Mouse (Mus musculus): Measurements from ENCODE around the gene Dnajb14. TPM values are rescaled to one million over a fixed set of nuclear protein-coding genes. Genes with fewer than 3 reads are reported as not detected.
A peak's percentile ranks its signal among the peaks of the same experiment; 100 is the strongest.

The Dnajb14 gene
- polyA plus RNA-seq, 1 experiment = 12.1 TPM

DNA sequence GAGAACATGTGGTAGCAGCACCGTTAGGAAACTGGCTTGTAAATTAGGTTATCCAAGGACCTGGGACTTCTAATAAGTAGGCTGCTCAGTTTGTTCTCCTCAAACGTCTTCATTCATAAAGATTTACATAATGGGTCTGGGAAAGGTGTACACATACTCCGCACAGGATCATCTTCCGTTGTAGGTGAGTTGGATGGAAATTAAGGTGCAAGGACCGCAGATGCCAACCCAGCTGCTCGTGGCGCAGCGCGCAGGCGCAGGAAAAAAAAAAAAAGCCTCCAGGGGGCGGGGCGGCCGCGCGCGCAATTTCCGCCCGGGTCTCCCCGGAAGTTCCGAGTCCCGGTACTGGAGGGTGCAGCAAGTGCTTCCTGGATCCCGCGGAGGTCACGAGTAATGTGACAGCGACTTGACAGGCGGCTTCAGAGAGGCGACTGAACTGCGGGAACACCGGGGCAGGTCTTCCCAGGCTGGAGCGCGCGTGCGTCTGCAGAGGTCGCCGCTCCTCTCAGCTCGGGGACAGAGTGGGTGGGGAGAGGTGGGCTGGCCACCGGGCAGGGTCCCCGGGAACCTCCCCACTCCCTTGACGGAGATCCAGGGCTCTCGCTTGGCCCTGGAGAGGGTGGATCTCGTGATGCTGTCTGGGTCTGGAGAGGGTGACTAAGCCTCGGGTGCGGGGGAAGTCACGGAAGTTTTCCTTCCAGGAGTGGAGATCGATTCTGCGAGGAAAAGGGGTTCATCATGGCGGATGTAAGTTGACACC lies 50.9 kb downstream of the Dnajb14 start, which contains the start of gene Lamtor3:
Lamtor3 (plus strand) TSS at position 335 of the 760 bp plus-strand sequence.
- peak; percentile 96 for DNase-seq (ENCODE audit: low read depth)
- TF ChIP-seq CTCF (IDR thresholded peaks at IDR 0.05; ENCODE audit: borderline replicate concordance, extremely low read depth, insufficient read depth, insufficient read length) (no peak), POLR2A (IDR thresholded peaks at IDR 0.05; ENCODE audit: borderline replicate concordance, extremely low read depth, insufficient read depth, insufficient read length, poor library complexity, severe bottlenecking) (peak; percentile 30; the same call in 1 of the 2 replicates)

DNA sequence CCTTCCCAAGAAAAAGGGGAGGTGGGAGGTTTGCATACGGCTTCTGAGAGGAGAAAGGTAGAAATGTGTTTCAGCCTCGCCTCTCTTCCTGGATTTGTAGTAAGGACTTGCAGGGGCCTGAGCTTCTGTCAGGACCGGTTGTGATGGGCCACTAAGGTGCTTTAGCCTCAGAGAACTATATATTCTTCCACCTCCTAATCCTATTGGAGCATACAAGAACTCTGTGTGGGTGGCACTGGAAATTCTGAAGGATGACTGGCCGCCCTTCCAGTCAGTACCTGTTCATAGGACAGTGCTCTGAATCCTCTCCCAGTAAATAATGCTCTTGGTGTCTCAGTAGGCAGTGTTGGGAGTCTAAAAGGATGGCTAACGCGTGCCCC lies 51.4 kb downstream of the Dnajb14 start:
- DNase-seq (ENCODE audit: low read depth) = peak; percentile 38
- TF ChIP-seq CTCF (IDR thresholded peaks at IDR 0.05; ENCODE audit: borderline replicate concordance, extremely low read depth, insufficient read depth, insufficient read length) (no peak), POLR2A (IDR thresholded peaks at IDR 0.05; ENCODE audit: borderline replicate concordance, extremely low read depth, insufficient read depth, insufficient read length, poor library complexity, severe bottlenecking) (no peak)

DNA sequence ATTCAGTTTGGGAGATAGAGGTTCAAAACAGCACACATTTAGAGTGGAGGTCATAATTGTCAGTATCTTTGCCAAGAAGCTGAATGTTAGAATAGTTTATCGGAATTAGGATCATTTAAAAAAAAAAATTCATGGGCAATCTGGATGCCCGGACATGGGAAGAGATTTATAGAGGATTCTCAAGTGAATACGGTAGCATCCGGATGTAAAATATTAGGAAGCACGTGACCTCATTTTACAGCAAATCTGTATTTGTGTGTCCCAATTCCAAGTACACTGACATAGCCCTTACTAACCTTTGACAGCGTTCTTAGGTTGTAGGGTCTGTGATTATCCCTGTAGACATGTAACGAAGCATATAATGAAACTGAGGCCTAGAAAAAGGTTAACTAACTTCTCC lies 51.9 kb downstream of the Dnajb14 start:
- TF ChIP-seq POLR2A (IDR thresholded peaks at IDR 0.05; ENCODE audit: borderline replicate concordance, extremely low read depth, insufficient read depth, insufficient read length, poor library complexity, severe bottlenecking) = no peak
- TF ChIP-seq CTCF (IDR thresholded peaks at IDR 0.05; ENCODE audit: borderline replicate concordance, extremely low read depth, insufficient read depth, insufficient read length) = no peak
- DNase-seq (ENCODE audit: low read depth) = no peak

DNA sequence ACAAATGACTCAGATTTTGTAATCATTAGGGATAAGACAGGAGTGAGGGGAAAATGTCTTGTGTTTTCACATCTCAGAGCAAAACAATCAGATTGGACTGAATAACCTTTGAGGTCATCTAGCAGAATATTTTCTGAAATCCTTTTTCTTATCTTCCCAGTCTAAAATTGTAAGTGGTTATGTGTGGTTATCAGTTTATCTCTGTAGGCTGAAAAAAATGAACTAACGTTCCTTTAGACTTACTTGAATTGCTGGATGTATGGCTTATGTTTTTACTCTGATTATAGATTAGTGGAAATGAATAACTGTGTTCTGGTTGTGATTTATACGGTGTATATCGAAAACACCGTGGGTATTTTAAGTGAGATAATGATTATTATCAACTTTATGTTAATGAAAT lies 53.1 kb downstream of the Dnajb14 start:
- TF ChIP-seq CTCF (IDR thresholded peaks at IDR 0.05; ENCODE audit: borderline replicate concordance, extremely low read depth, insufficient read depth, insufficient read length) (no peak), POLR2A (IDR thresholded peaks at IDR 0.05; ENCODE audit: borderline replicate concordance, extremely low read depth, insufficient read depth, insufficient read length, poor library complexity, severe bottlenecking) (no peak)
- DNase-seq (ENCODE audit: low read depth) = no peak

DNA sequence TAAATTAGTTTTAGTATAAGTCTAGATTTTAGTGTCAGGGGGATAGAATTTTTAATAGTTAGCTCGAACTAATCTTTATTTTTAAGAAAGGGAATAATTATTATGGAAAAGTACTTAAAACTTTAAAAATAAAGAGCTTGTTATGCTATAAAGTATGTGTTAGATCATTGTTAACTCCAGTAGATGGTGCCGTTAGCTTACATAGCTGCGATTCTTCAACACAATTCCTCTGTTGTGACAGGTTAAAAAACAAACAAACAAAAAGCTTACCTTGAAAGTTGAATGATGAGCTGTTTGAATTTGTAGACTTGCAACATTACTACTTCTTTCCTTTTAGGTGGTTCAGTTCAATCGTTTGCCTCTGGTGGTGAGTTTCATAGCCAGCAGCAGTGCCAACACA lies 59.5 kb downstream of the Dnajb14 start:
- DNase-seq (ENCODE audit: low read depth) = peak; percentile 12
- no peak for TF ChIP-seq POLR2A (IDR thresholded peaks at IDR 0.05; ENCODE audit: borderline replicate concordance, extremely low read depth, insufficient read depth, insufficient read length, poor library complexity, severe bottlenecking)
- no peak for TF ChIP-seq CTCF (IDR thresholded peaks at IDR 0.05; ENCODE audit: borderline replicate concordance, extremely low read depth, insufficient read depth, insufficient read length)

DNA sequence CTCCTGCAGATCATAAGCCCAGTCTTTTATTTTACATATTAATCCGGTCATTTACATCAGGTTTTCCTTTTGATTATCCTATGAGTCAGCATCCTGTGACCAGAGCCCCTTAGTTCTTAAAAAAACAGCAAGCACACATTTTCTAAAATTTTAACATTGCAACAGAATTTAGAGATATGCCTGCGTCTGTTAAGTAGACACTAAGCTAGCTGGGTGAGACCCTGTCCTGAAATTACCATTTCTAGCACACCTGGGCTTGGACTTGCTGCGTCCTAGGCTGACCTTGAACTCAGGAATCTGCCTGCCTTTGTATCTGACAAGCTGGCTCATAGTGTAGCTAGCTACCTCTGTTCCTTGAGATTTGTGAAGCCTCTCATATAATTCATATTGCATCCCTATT lies 62.5 kb downstream of the Dnajb14 start:
- TF ChIP-seq POLR2A (IDR thresholded peaks at IDR 0.05; ENCODE audit: borderline replicate concordance, extremely low read depth, insufficient read depth, insufficient read length, poor library complexity, severe bottlenecking) (no peak), CTCF (IDR thresholded peaks at IDR 0.05; ENCODE audit: borderline replicate concordance, extremely low read depth, insufficient read depth, insufficient read length) (no peak)
- DNase-seq (ENCODE audit: low read depth) = no peak

DNA sequence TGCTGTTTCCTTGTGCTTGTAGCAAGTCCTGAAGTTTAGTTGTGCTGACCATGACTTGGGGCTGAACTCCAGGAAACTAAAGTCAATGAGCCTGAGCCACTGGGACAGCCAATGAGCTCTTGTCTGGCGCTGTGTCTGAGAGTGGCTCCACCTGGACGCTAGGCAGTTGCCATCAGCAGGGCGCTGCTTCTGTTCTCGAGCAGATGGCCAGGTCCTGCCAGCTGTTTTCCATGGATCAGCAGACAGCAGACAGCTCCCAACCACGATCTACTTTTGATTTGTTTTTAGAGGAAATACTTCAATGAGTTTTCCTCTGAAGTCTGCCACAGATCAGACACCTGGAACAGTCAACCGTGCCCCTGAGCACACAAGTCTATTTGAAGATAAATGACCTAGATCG lies 65.3 kb downstream of the Dnajb14 start:
- DNase-seq (ENCODE audit: low read depth) = peak; percentile 7
- no peak for TF ChIP-seq CTCF (IDR thresholded peaks at IDR 0.05; ENCODE audit: borderline replicate concordance, extremely low read depth, insufficient read depth, insufficient read length)
- TF ChIP-seq POLR2A (IDR thresholded peaks at IDR 0.05; ENCODE audit: borderline replicate concordance, extremely low read depth, insufficient read depth, insufficient read length, poor library complexity, severe bottlenecking) = no peak

DNA sequence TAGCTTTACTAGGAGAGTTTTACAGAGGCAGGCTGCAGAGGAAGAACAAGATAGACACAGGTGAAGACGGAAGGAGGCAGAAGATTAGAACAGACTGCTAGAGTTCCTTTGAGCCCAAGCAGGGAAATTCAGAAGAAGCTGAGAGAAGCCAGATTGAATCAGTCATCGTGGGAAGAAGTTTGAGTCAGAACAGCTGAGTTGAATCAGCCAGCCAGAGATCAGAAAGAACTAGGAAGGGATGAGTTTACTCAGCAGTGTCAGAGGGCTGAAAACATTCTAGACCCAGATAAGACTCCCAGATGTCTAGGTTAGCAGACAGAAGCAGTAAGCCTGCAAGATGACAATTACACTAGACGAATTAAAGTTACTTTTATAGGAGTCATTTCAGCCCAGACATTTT lies 66.5 kb downstream of the Dnajb14 start:
- TF ChIP-seq CTCF (IDR thresholded peaks at IDR 0.05; ENCODE audit: borderline replicate concordance, extremely low read depth, insufficient read depth, insufficient read length) (no peak), POLR2A (IDR thresholded peaks at IDR 0.05; ENCODE audit: borderline replicate concordance, extremely low read depth, insufficient read depth, insufficient read length, poor library complexity, severe bottlenecking) (no peak)
- no peak for DNase-seq (ENCODE audit: low read depth)

DNA sequence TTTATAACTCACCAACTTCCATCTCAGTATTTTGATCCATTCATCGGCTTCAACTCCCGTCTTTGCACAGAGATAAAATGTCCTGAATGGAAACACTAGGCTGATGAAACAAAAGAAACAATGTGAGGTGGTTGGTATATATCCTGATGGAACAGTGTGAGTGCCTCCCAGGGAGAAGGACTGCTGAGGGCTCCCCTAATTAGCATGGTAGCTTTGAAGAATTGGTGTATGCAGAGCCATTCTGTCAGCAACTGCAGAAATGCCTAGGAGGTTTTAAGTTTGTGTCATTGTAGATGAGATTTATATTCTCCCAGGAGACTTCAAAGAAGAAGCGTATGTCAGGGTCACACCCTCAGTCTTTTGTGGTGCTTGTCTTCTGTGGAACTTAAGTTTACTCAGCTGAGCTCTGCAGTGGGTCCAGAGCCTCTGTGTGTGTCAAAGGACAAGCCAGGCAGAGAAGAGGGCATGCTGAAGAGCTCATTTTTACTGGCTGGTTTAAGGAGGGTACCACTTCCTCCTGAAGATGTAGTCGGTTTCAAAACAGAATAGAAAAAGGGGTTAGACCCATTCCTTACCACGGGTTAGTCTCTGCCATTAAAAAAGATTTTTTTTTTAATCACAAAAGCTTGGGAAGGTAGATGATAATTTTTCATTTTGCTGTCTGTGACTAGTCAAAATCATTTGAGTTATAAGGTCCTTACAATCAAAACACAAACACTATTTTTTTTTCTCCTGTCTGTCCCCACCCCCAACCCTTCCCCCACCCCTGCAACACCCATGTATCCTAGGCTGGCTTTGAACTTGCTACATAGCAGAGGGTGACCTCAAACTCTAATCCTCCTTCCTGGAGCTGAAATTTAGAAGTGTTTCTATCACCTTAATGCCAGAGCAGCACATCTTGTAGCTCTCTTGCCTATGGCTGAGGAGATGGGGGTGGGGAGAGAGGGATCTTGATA lies 68.4 kb downstream of the Dnajb14 start:
- TF ChIP-seq POLR2A (IDR thresholded peaks at IDR 0.05; ENCODE audit: borderline replicate concordance, extremely low read depth, insufficient read depth, insufficient read length, poor library complexity, severe bottlenecking) = no peak
- TF ChIP-seq CTCF (IDR thresholded peaks at IDR 0.05; ENCODE audit: borderline replicate concordance, extremely low read depth, insufficient read depth, insufficient read length) = no peak
- peak; percentile 24 for DNase-seq (ENCODE audit: low read depth)

DNA sequence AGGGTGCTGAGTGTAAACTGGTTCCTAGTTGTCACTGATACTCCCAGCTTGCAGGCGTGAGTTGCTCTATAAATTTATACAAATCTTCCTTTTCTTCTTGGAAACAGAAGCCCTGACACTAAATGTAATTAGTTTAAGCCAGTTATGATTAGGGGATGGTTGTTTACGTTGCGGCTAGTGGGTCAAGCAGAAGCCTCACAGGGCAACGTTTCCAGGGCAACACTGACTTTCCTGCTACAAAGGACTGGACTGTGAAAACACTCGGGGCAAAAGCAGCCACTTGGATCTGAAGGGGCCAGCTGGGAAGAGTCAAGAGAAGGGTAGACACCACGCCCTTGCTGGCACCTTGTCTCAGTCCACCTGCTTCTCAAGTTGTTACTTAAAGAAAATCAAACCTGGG lies 69.1 kb downstream of the Dnajb14 start:
- TF ChIP-seq POLR2A (IDR thresholded peaks at IDR 0.05; ENCODE audit: borderline replicate concordance, extremely low read depth, insufficient read depth, insufficient read length, poor library complexity, severe bottlenecking) (no peak), CTCF (IDR thresholded peaks at IDR 0.05; ENCODE audit: borderline replicate concordance, extremely low read depth, insufficient read depth, insufficient read length) (no peak)
- DNase-seq (ENCODE audit: low read depth) = peak; percentile 23

DNA sequence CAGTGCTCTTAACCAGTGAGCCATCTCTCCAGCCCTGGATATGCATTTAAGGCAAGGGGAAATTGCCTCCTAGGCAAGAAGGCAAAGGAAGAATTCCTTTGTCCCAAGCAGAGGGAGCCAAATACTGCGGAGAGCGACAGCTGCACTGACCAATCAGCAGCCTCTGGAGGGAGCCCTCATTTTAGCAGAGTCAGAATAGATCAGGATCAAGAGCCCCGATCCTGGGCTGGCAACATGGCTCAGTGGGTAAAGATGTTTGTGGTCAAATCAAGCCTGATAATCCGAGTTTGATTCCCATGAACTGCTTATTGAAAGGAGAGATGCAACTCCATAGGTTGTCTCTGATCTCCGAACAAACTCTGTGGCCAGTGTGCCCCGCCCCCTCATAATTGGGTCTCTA lies 71.1 kb downstream of the Dnajb14 start:
- peak; percentile 74 for DNase-seq (ENCODE audit: low read depth)
- TF ChIP-seq POLR2A (IDR thresholded peaks at IDR 0.05; ENCODE audit: borderline replicate concordance, extremely low read depth, insufficient read depth, insufficient read length, poor library complexity, severe bottlenecking) (no peak), CTCF (IDR thresholded peaks at IDR 0.05; ENCODE audit: borderline replicate concordance, extremely low read depth, insufficient read depth, insufficient read length) (peak; percentile 5; the same call in 1 of the 2 replicates)

Data from brain, embryonic 14.5 days (tissue).